Mouse (Mus musculus): ENCODE measurements around the gene St5.

The St5 gene

GRCm38 (mm10) chr7:109641102-109641501 lies 62.3 kb downstream of the St5 start:
- no peak for DNase-seq (ENCODE audit: low spot score)

GRCm38 (mm10) chr7:109637391-109637790 lies 66.0 kb downstream of the St5 start:
- DNase-seq (ENCODE audit: low spot score), result no peak

- DNase-seq (ENCODE audit: low spot score), result no peak
Measured at GRCm38 (mm10) chr7:109636086-109636792, 67.2 kb downstream of the St5 start.

GRCm38 (mm10) chr7:109633404-109634085 lies 69.9 kb downstream of the St5 start:
- DNase-seq (ENCODE audit: low spot score), result no peak

GRCm38 (mm10) chr7:109631330-109631729 lies 72.1 kb downstream of the St5 start:
- DNase-seq (ENCODE audit: low spot score), result no peak

GRCm38 (mm10) chr7:109629871-109630778 lies 73.3 kb downstream of the St5 start:
- DNase-seq (ENCODE audit: low spot score), result no peak

- DNase-seq (ENCODE audit: low spot score), result no peak
Measured at GRCm38 (mm10) chr7:109628935-109629609, 74.3 kb downstream of the St5 start.

- no peak for DNase-seq (ENCODE audit: low spot score)
Measured at GRCm38 (mm10) chr7:109627851-109628250, 75.6 kb downstream of the St5 start.

- no peak for DNase-seq (ENCODE audit: low spot score)
Measured at GRCm38 (mm10) chr7:109622234-109622838, 81.1 kb downstream of the St5 start.

GRCm38 (mm10) chr7:109620967-109621366 lies 82.4 kb downstream of the St5 start:
- DNase-seq (ENCODE audit: low spot score), result no peak

GRCm38 (mm10) chr7:109620288-109620687 lies 83.1 kb downstream of the St5 start:
- DNase-seq (ENCODE audit: low spot score), result no peak

- no peak for DNase-seq (ENCODE audit: low spot score)
Measured at GRCm38 (mm10) chr7:109618721-109619120, 84.7 kb downstream of the St5 start.

- no peak for DNase-seq (ENCODE audit: low spot score)
Measured at GRCm38 (mm10) chr7:109617838-109618237, 85.6 kb downstream of the St5 start.

GRCm38 (mm10) chr7:109616034-109616979 lies 87.1 kb downstream of the St5 start:
- peak; percentile 55 for DNase-seq (ENCODE audit: low spot score)

- DNase-seq (ENCODE audit: low spot score), result no peak
Measured at GRCm38 (mm10) chr7:109615601-109616000, 87.8 kb downstream of the St5 start.

- DNase-seq (ENCODE audit: low spot score), result no peak
Measured at GRCm38 (mm10) chr7:109614939-109615338, 88.5 kb downstream of the St5 start.

- DNase-seq (ENCODE audit: low spot score), result no peak
Measured at GRCm38 (mm10) chr7:109613531-109614021, 89.8 kb downstream of the St5 start.

GRCm38 (mm10) chr7:109613051-109613450 lies 90.4 kb downstream of the St5 start:
- no peak for DNase-seq (ENCODE audit: low spot score)

- no peak for DNase-seq (ENCODE audit: low spot score)
Measured at GRCm38 (mm10) chr7:109612531-109612930, 90.9 kb downstream of the St5 start.

- DNase-seq (ENCODE audit: low spot score), result no peak
Measured at GRCm38 (mm10) chr7:109610348-109610747, 93.1 kb downstream of the St5 start.

Measured in left cerebral cortex, adult 11 months (tissue).